Mouse (Mus musculus): Measurements from ENCODE around the gene Grb2. TPM values are rescaled to one million over a fixed set of nuclear protein-coding genes. Genes with fewer than 3 reads are reported as not detected.
A peak's percentile ranks its signal among the peaks of the same experiment; 100 is the strongest.

The Grb2 gene
- 92.7 and 119 TPM in 2 replicates for polyA plus RNA-seq (2016; fragmentation: Nextera tagmentation; extraction: Ambion mirVana)

GRCm38 (mm10) chr11:115708209-115708876, at the start of gene Grb2:
Gene Grb2, minus strand, starts transcription at chr11:115708597.
- no peaks in the 10 kb centered on the region for H3K9me3 ChIP-seq
- peak; percentile 99 for DNase-seq (ENCODE audit: low spot score)
- H3K4me1 ChIP-seq (replicated peaks), result peaks cover 34% of the 10 kb centered on the region
- 0 out of 2 replicates have a peak, but pooled peaks cover 2% of the 10 kb centered on the region for H3K36me3 ChIP-seq
- no peaks in the 10 kb centered on the region for H3K27me3 ChIP-seq (ENCODE audit: insufficient read depth, poor library complexity, severe bottlenecking)
- WGBS, result under 1% methylated on average over 88 of the region's 91 CpGs
- peak within 1 kb of the TSS; percentile 95 for H3K4me3 ChIP-seq
- peak within 1 kb of the TSS; percentile 93 for H3K27ac ChIP-seq

GRCm38 (mm10) chr11:115753485-115753884, 45.1 kb upstream of the Grb2 start:
- Histone ChIP-seq H3K9me3 (peaks cover 4% of the 10 kb centered on the region; the same call in 1 of the 2 replicates), H3K27me3 (ENCODE audit: insufficient read depth, poor library complexity, severe bottlenecking) (no peaks in the 10 kb centered on the region), H3K27ac (peak overlapping the region; percentile 25), H3K4me1 (replicated peaks) (peaks cover 16% of the 10 kb centered on the region), H3K36me3 (no peaks in the 10 kb centered on the region), H3K4me3 (no peak overlapping the region)
- WGBS, result 72% methylated on average over 4 of the region's 4 CpGs
- DNase-seq (ENCODE audit: low spot score), result no peak

GRCm38 (mm10) chr11:115752653-115753052, 44.3 kb upstream of the Grb2 start:
- Histone ChIP-seq H3K4me1 (replicated peaks) (peaks cover 19% of the 10 kb centered on the region), H3K9me3 (peaks cover 4% of the 10 kb centered on the region; the same call in 1 of the 2 replicates), H3K27me3 (ENCODE audit: insufficient read depth, poor library complexity, severe bottlenecking) (no peaks in the 10 kb centered on the region), H3K27ac (peak overlapping the region; percentile 25), H3K36me3 (no peaks in the 10 kb centered on the region), H3K4me3 (no peak overlapping the region)
- peak; percentile 64 for DNase-seq (ENCODE audit: low spot score)
- 41% methylated on average over 7 of the region's 7 CpGs for WGBS

GRCm38 (mm10) chr11:115751725-115752124, 43.3 kb upstream of the Grb2 start:
- peaks cover 29% of the 10 kb centered on the region for H3K4me1 ChIP-seq (replicated peaks)
- H3K4me3 ChIP-seq, result no peak overlapping the region
- H3K27me3 ChIP-seq (ENCODE audit: insufficient read depth, poor library complexity, severe bottlenecking), result no peaks in the 10 kb centered on the region
- H3K9me3 ChIP-seq, result peaks cover 4% of the 10 kb centered on the region; the same call in 1 of the 2 replicates
- 69% methylated on average over 2 of the region's 2 CpGs for WGBS
- no peak overlapping the region; the same call in 1 of the 2 replicates for H3K27ac ChIP-seq
- no peaks in the 10 kb centered on the region for H3K36me3 ChIP-seq
- no peak for DNase-seq (ENCODE audit: low spot score)

GRCm38 (mm10) chr11:115749834-115750233, 41.4 kb upstream of the Grb2 start:
- Histone ChIP-seq H3K4me1 (replicated peaks) (peaks cover 31% of the 10 kb centered on the region), H3K4me3 (no peak overlapping the region), H3K27ac (no peak overlapping the region), H3K27me3 (ENCODE audit: insufficient read depth, poor library complexity, severe bottlenecking) (no peaks in the 10 kb centered on the region), H3K9me3 (peaks cover 4% of the 10 kb centered on the region; the same call in 1 of the 2 replicates), H3K36me3 (no peaks in the 10 kb centered on the region)
- no peak for DNase-seq (ENCODE audit: low spot score)
- WGBS, result 92% methylated on average over 5 of the region's 5 CpGs

- peak overlapping the region; percentile 33 for H3K4me3 ChIP-seq
- H3K27ac ChIP-seq, result peak overlapping the region; percentile 77
- no peaks in the 10 kb centered on the region for H3K9me3 ChIP-seq
- peaks cover 15% of the 10 kb centered on the region for H3K4me1 ChIP-seq (replicated peaks)
- 10% methylated on average over 15 of the region's 15 CpGs for WGBS
- DNase-seq (ENCODE audit: low spot score), result peak; percentile 18
- H3K27me3 ChIP-seq (ENCODE audit: insufficient read depth, poor library complexity, severe bottlenecking), result no peaks in the 10 kb centered on the region
- no peaks in the 10 kb centered on the region for H3K36me3 ChIP-seq
These were observed 39.0 kb upstream of the Grb2 start for GRCm38 (mm10) chr11:115747351-115747750.

- Histone ChIP-seq H3K27ac (peak overlapping the region; percentile 77), H3K36me3 (no peaks in the 10 kb centered on the region), H3K4me1 (replicated peaks) (peaks cover 15% of the 10 kb centered on the region), H3K4me3 (no peak overlapping the region), H3K9me3 (no peaks in the 10 kb centered on the region), H3K27me3 (ENCODE audit: insufficient read depth, poor library complexity, severe bottlenecking) (no peaks in the 10 kb centered on the region)
- 61% methylated on average over 8 of the region's 8 CpGs for WGBS
- DNase-seq (ENCODE audit: low spot score), result no peak
These were observed 38.4 kb upstream of the Grb2 start for GRCm38 (mm10) chr11:115746762-115747161.

- no peaks in the 10 kb centered on the region for H3K36me3 ChIP-seq
- no peak overlapping the region for H3K4me3 ChIP-seq
- 95% methylated on average over 1 of the region's 1 CpGs for WGBS
- H3K27me3 ChIP-seq (ENCODE audit: insufficient read depth, poor library complexity, severe bottlenecking), result no peaks in the 10 kb centered on the region
- H3K4me1 ChIP-seq (replicated peaks), result peaks cover 15% of the 10 kb centered on the region
- no peaks in the 10 kb centered on the region for H3K9me3 ChIP-seq
- no peak overlapping the region for H3K27ac ChIP-seq
- no peak for DNase-seq (ENCODE audit: low spot score)
These were observed 37.7 kb upstream of the Grb2 start for GRCm38 (mm10) chr11:115746109-115746508.

GRCm38 (mm10) chr11:115744385-115744784, 36.0 kb upstream of the Grb2 start:
- H3K4me1 ChIP-seq (replicated peaks), result peaks cover 15% of the 10 kb centered on the region
- no peaks in the 10 kb centered on the region for H3K36me3 ChIP-seq
- no peaks in the 10 kb centered on the region for H3K27me3 ChIP-seq (ENCODE audit: insufficient read depth, poor library complexity, severe bottlenecking)
- no peaks in the 10 kb centered on the region for H3K9me3 ChIP-seq
- no peak for DNase-seq (ENCODE audit: low spot score)
- H3K27ac ChIP-seq, result no peak overlapping the region
- H3K4me3 ChIP-seq, result no peak overlapping the region
- WGBS, result 88% methylated on average over 5 of the region's 5 CpGs

- Histone ChIP-seq H3K27me3 (ENCODE audit: insufficient read depth, poor library complexity, severe bottlenecking) (no peaks in the 10 kb centered on the region), H3K4me3 (no peak overlapping the region), H3K9me3 (no peaks in the 10 kb centered on the region), H3K36me3 (no peaks in the 10 kb centered on the region), H3K4me1 (replicated peaks) (peaks cover 28% of the 10 kb centered on the region), H3K27ac (no peak overlapping the region)
- 92% methylated on average over 9 of the region's 9 CpGs for WGBS
- DNase-seq (ENCODE audit: low spot score), result no peak
These were observed 34.5 kb upstream of the Grb2 start for GRCm38 (mm10) chr11:115742926-115743325.

- no peak for DNase-seq (ENCODE audit: low spot score)
- Histone ChIP-seq H3K9me3 (no peaks in the 10 kb centered on the region), H3K36me3 (no peaks in the 10 kb centered on the region), H3K4me3 (no peak overlapping the region), H3K4me1 (replicated peaks) (peaks cover 18% of the 10 kb centered on the region), H3K27me3 (ENCODE audit: insufficient read depth, poor library complexity, severe bottlenecking) (no peaks in the 10 kb centered on the region), H3K27ac (no peak overlapping the region)
- 90% methylated on average over 11 of the region's 11 CpGs for WGBS
These were observed 32.7 kb upstream of the Grb2 start for GRCm38 (mm10) chr11:115741070-115741469.

GRCm38 (mm10) chr11:115738275-115738885, 30.0 kb upstream of the Grb2 start:
- Histone ChIP-seq H3K9me3 (no peaks in the 10 kb centered on the region), H3K4me3 (peak overlapping the region; percentile 18; the same call in 1 of the 2 replicates), H3K36me3 (no peaks in the 10 kb centered on the region), H3K4me1 (replicated peaks) (peaks cover 25% of the 10 kb centered on the region), H3K27ac (peak overlapping the region; percentile 87), H3K27me3 (ENCODE audit: insufficient read depth, poor library complexity, severe bottlenecking) (no peaks in the 10 kb centered on the region)
- WGBS, result 57% methylated on average over 13 of the region's 13 CpGs
- DNase-seq (ENCODE audit: low spot score), result no peak

GRCm38 (mm10) chr11:115737608-115738208, 29.3 kb upstream of the Grb2 start:
- H3K9me3 ChIP-seq, result no peaks in the 10 kb centered on the region
- WGBS, result 34% methylated on average over 10 of the region's 10 CpGs
- H3K4me1 ChIP-seq (replicated peaks), result peaks cover 25% of the 10 kb centered on the region
- H3K36me3 ChIP-seq, result no peaks in the 10 kb centered on the region
- no peaks in the 10 kb centered on the region for H3K27me3 ChIP-seq (ENCODE audit: insufficient read depth, poor library complexity, severe bottlenecking)
- H3K27ac ChIP-seq, result peak overlapping the region; percentile 87
- peak; percentile 75 for DNase-seq (ENCODE audit: low spot score)
- H3K4me3 ChIP-seq, result peak overlapping the region; percentile 18; the same call in 1 of the 2 replicates
